Mouse (Mus musculus) kidney, adult 11 months (tissue): ENCODE data around the gene Agtr2.
"Not testable (repeated sequence)": the region's sequence is repeated elsewhere in the genome, so short reads cannot be mapped to it uniquely, and the experiment has no call there.

Experiments
- DNase-seq: peaks from one replicate; pipeline ENCODE4 v3.0.0; 2022

Agtr2 gene

GRCm38 (mm10) chrX:21484414-21484813 lies at the start of gene Agtr2:
Gene Agtr2 (plus strand): TSS chrX:21484544.
- DNase-seq = no peak

- no peak for DNase-seq
Measured at GRCm38 (mm10) chrX:21452519-21452918, 31.8 kb upstream of the Agtr2 start.

DNA sequence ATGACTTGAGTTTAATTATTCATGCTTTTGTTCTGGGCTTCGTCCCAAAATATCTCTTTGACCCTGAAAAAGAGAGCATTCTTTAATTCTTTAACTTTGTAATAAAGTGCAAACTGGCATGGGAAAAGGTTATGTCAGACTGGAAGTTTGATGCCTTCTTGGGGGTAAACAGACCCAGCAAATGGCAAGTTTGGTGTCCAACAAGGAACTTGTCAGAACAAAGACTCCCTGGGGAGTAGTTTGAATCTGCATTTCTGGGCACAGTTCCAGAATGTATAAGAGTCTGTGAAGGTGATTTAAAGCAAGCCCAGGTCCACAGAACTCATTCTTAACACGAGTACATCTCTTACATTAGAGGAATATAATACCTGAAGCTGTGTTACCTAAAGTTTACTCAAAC lies 3.8 kb downstream of the Agtr2 start:
- DNase-seq = no peak

- DNase-seq = no peak
Measured at GRCm38 (mm10) chrX:21500242-21500641, 15.9 kb downstream of the Agtr2 start.

GRCm38 (mm10) chrX:21507333-21507732 lies 23.0 kb downstream of the Agtr2 start:
- DNase-seq = not testable (repeated sequence)

GRCm38 (mm10) chrX:21522590-21522989 lies 38.2 kb downstream of the Agtr2 start:
- DNase-seq = no peak
